Mouse (Mus musculus): ENCODE measurements around the gene Fbxw11.
"Not testable (repeated sequence)": the region's sequence is repeated elsewhere in the genome, so short reads cannot be mapped to it uniquely, and the experiment has no call there.

Gene Fbxw11

GRCm38 (mm10) chr11:32708739-32709501 lies 66.4 kb downstream of the Fbxw11 start:
- no peak for DNase-seq (ENCODE audit: low spot score in 2 of 2)

GRCm38 (mm10) chr11:32709563-32709962 lies 67.0 kb downstream of the Fbxw11 start:
- DNase-seq (ENCODE audit: low spot score in 2 of 2): peak in 1 of 2 experiments; percentile 14

GRCm38 (mm10) chr11:32714230-32714629 lies 71.7 kb downstream of the Fbxw11 start:
- DNase-seq (ENCODE audit: low spot score in 2 of 2): peak; percentile 12 to 15

- DNase-seq (ENCODE audit: low spot score in 2 of 2): no peak
Observed at GRCm38 (mm10) chr11:32714896-32715295, 72.4 kb downstream of the Fbxw11 start.

GRCm38 (mm10) chr11:32715495-32715894 lies 73.0 kb downstream of the Fbxw11 start:
- DNase-seq (ENCODE audit: low spot score in 2 of 2): peak; percentile 45 to 49

- no peak for DNase-seq (ENCODE audit: low spot score in 2 of 2)
Observed at GRCm38 (mm10) chr11:32715970-32716369, 73.4 kb downstream of the Fbxw11 start.

- no peak for DNase-seq (ENCODE audit: low spot score in 2 of 2)
Observed at GRCm38 (mm10) chr11:32716876-32717275, 74.4 kb downstream of the Fbxw11 start.

GRCm38 (mm10) chr11:32717711-32718110 lies 75.2 kb downstream of the Fbxw11 start:
- not testable (repeated sequence) for DNase-seq (ENCODE audit: low spot score in 2 of 2)

GRCm38 (mm10) chr11:32718371-32718770 lies 75.8 kb downstream of the Fbxw11 start:
- no peak for DNase-seq (ENCODE audit: low spot score in 2 of 2)

GRCm38 (mm10) chr11:32718979-32719378 lies 76.5 kb downstream of the Fbxw11 start:
- DNase-seq (ENCODE audit: low spot score in 2 of 2): no peak

GRCm38 (mm10) chr11:32722653-32723052 lies 80.1 kb downstream of the Fbxw11 start:
- no peak for DNase-seq (ENCODE audit: low spot score in 2 of 2)

GRCm38 (mm10) chr11:32723287-32723686 lies 80.8 kb downstream of the Fbxw11 start:
- no peak for DNase-seq (ENCODE audit: low spot score in 2 of 2)

GRCm38 (mm10) chr11:32725171-32725570 lies 82.6 kb downstream of the Fbxw11 start:
- no peak for DNase-seq (ENCODE audit: low spot score in 2 of 2)

GRCm38 (mm10) chr11:32732467-32732866 lies 89.9 kb downstream of the Fbxw11 start:
- DNase-seq (ENCODE audit: low spot score in 2 of 2): no peak

- DNase-seq (ENCODE audit: low spot score in 2 of 2): no peak
Observed at GRCm38 (mm10) chr11:32733195-32733594, 90.7 kb downstream of the Fbxw11 start.

- DNase-seq (ENCODE audit: low spot score in 2 of 2): no peak
Observed at GRCm38 (mm10) chr11:32736371-32736770, 93.8 kb downstream of the Fbxw11 start.

GRCm38 (mm10) chr11:32737729-32738128 lies 95.2 kb downstream of the Fbxw11 start:
- DNase-seq (ENCODE audit: low spot score in 2 of 2): no peak

GRCm38 (mm10) chr11:32743891-32744290 lies 101.4 kb downstream of the Fbxw11 start:
- DNase-seq (ENCODE audit: low spot score in 2 of 2): no peak

- DNase-seq (ENCODE audit: low spot score in 2 of 2): no peak
Observed at GRCm38 (mm10) chr11:32744463-32744862, 101.9 kb downstream of the Fbxw11 start.

GRCm38 (mm10) chr11:32745466-32745865 lies 102.9 kb downstream of the Fbxw11 start:
- no peak for DNase-seq (ENCODE audit: low spot score in 2 of 2)

- DNase-seq (ENCODE audit: low spot score in 2 of 2): no peak
Observed at GRCm38 (mm10) chr11:32746036-32746435, 103.5 kb downstream of the Fbxw11 start.

- DNase-seq (ENCODE audit: low spot score in 2 of 2): no peak
Observed at GRCm38 (mm10) chr11:32746475-32746874, 104.0 kb downstream of the Fbxw11 start.

- DNase-seq (ENCODE audit: low spot score in 2 of 2): no peak
Observed at GRCm38 (mm10) chr11:32748800-32749199, 106.3 kb downstream of the Fbxw11 start.
